Mouse (Mus musculus) embryonic fibroblast, embryonic 13.5 days (primary cell): ENCODE results near the gene Nos3.

ENCODE experiments used
- CTCF ChIP-seq: IDR thresholded peaks from 2 replicates; pipeline ENCODE4 v1.5.1; 2011; ENCODE audit warnings: mild to moderate bottlenecking, control low read depth, low read length, moderate library complexity, borderline replicate concordance; ENCODE audit not compliant: insufficient read depth
- POLR2A ChIP-seq: IDR thresholded peaks from 2 replicates; pipeline ENCODE4 v1.6.1; 2011; ENCODE audit warnings: low read depth, mild to moderate bottlenecking, control low read depth, low read length, moderate library complexity

DNA sequence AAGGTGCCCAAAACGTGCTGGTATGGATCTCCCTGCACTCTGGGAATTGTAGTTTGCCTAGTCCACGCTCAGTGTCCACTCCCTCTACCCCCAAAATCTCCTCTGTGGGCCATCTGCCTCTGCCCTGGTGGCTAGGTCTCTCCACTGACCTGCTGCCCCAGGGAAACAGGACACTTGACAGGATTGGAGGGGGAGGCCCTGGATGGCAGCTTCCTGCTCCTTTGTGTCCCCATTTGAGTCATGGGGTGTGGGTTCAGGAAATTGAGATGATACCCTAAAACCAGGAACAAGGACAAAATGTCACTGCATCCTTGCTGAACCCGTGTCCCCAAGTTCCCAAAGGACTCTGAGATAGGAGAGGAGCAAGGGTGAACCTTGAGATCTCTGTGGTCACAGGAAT is 549 bp upstream of the Nos3 start:
- TF ChIP-seq CTCF: no peak
- no peak for TF ChIP-seq POLR2A
